Mouse (Mus musculus): ENCODE measurements around the gene Zbtb12. TPM values are rescaled to one million over a fixed set of nuclear protein-coding genes. Genes with fewer than 3 reads are reported as not detected.

The Zbtb12 gene
- polyA plus RNA-seq, 1 experiment from 2014 or later = 1.2 TPM

- H3K27me3 ChIP-seq (ENCODE audit: insufficient read depth, low read length) = no peaks in the 10 kb centered on the region
- no peak for TF ChIP-seq CTCF (IDR thresholded peaks at IDR 0.05; ENCODE audit: low read depth)
- no peak overlapping the region for H3K4me3 ChIP-seq (ENCODE audit: low read depth, low read length)
- H3K9ac ChIP-seq = no peak overlapping the region
- H3K27ac ChIP-seq (ENCODE audit: low read depth) = no peak overlapping the region
- H3K36me3 ChIP-seq (ENCODE audit: insufficient read depth) = no peaks in the 10 kb centered on the region
- WGBS = 81% methylated on average over 12 of the region's 12 CpGs
- DNase-seq (no peak), ATAC-seq (ENCODE audit: insufficient read depth) (no peak)
- H3K9me3 ChIP-seq (ENCODE audit: low read depth, low read length) = no peaks in the 10 kb centered on the region
- no peaks in the 10 kb centered on the region for H3K4me1 ChIP-seq (ENCODE audit: insufficient read depth)
- no peak overlapping the region for H3K4me2 ChIP-seq
Measured at GRCm38 (mm10) chr17:34890074-34890743, 10.9 kb downstream of the Zbtb12 start.

GRCm38 (mm10) chr17:34891377-34891776 is 12.1 kb downstream of the Zbtb12 start:
- no peaks in the 10 kb centered on the region for H3K27me3 ChIP-seq (ENCODE audit: insufficient read depth, low read length)
- H3K4me1 ChIP-seq (ENCODE audit: insufficient read depth) = peaks cover 1% of the 10 kb centered on the region; the same call in 1 of the 2 replicates
- ATAC-seq (ENCODE audit: insufficient read depth) (no peak), DNase-seq (no peak)
- H3K4me3 ChIP-seq (ENCODE audit: low read depth, low read length) = no peak overlapping the region
- H3K27ac ChIP-seq (ENCODE audit: low read depth) = no peak overlapping the region
- H3K9ac ChIP-seq = no peak overlapping the region
- no peak; the same call in 1 of the 2 replicates for TF ChIP-seq CTCF (IDR thresholded peaks at IDR 0.05; ENCODE audit: low read depth)
- 85% methylated on average over 2 of the region's 2 CpGs for WGBS
- no peak overlapping the region for H3K4me2 ChIP-seq
- no peaks in the 10 kb centered on the region for H3K9me3 ChIP-seq (ENCODE audit: low read depth, low read length)
- peaks cover 9% of the 10 kb centered on the region for H3K36me3 ChIP-seq (ENCODE audit: insufficient read depth)

- no peaks in the 10 kb centered on the region for H3K9me3 ChIP-seq (ENCODE audit: low read depth, low read length)
- ATAC-seq (ENCODE audit: insufficient read depth) = no peak
- no peaks in the 10 kb centered on the region for H3K27me3 ChIP-seq (ENCODE audit: insufficient read depth, low read length)
- peaks cover 6% of the 10 kb centered on the region; the same call in 1 of the 2 replicates for H3K4me1 ChIP-seq (ENCODE audit: insufficient read depth)
- peak overlapping the region; percentile 86 for H3K4me2 ChIP-seq
- H3K4me3 ChIP-seq (ENCODE audit: low read depth, low read length) = no peak overlapping the region
- TF ChIP-seq CTCF (IDR thresholded peaks at IDR 0.05; ENCODE audit: low read depth) = no peak
- DNase-seq = no peak
- 64% methylated on average over 12 of the region's 12 CpGs for WGBS
- peak overlapping the region; percentile 92; the same call in 1 of the 2 replicates for H3K27ac ChIP-seq (ENCODE audit: low read depth)
- H3K9ac ChIP-seq = no peak overlapping the region
- peaks cover 12% of the 10 kb centered on the region for H3K36me3 ChIP-seq (ENCODE audit: insufficient read depth)
Measured at GRCm38 (mm10) chr17:34893072-34893824, 14.0 kb downstream of the Zbtb12 start.

- peak; percentile 99 for DNase-seq
- Histone ChIP-seq H3K4me1 (ENCODE audit: insufficient read depth) (peaks cover 6% of the 10 kb centered on the region; the same call in 1 of the 2 replicates), H3K36me3 (ENCODE audit: insufficient read depth) (peaks cover 12% of the 10 kb centered on the region), H3K4me3 (ENCODE audit: low read depth, low read length) (peak overlapping the region; percentile 86), H3K27ac (ENCODE audit: low read depth) (peak overlapping the region; percentile 92), H3K27me3 (ENCODE audit: insufficient read depth, low read length) (no peaks in the 10 kb centered on the region), H3K9me3 (ENCODE audit: low read depth, low read length) (no peaks in the 10 kb centered on the region), H3K9ac (peak overlapping the region; percentile 90), H3K4me2 (peak overlapping the region; percentile 86)
- 1% methylated on average over 39 of the region's 51 CpGs for WGBS
- peak; percentile 18; the same call in 1 of the 2 replicates for TF ChIP-seq CTCF (IDR thresholded peaks at IDR 0.05; ENCODE audit: low read depth)
- peak; percentile 85 for ATAC-seq (ENCODE audit: insufficient read depth)
Measured at GRCm38 (mm10) chr17:34894074-34894597, 14.9 kb downstream of the Zbtb12 start.

- H3K9ac ChIP-seq = peak overlapping the region; percentile 90
- peak overlapping the region; percentile 86 for H3K4me2 ChIP-seq
- TF ChIP-seq CTCF (IDR thresholded peaks at IDR 0.05; ENCODE audit: low read depth) = no peak
- WGBS = 6% methylated on average over 50 of the region's 51 CpGs
- DNase-seq (peak; percentile 53), ATAC-seq (ENCODE audit: insufficient read depth) (peak; percentile 20)
- no peaks in the 10 kb centered on the region for H3K9me3 ChIP-seq (ENCODE audit: low read depth, low read length)
- H3K36me3 ChIP-seq (ENCODE audit: insufficient read depth) = peaks cover 12% of the 10 kb centered on the region
- peak overlapping the region; percentile 92 for H3K27ac ChIP-seq (ENCODE audit: low read depth)
- H3K4me1 ChIP-seq (ENCODE audit: insufficient read depth) = peaks cover 6% of the 10 kb centered on the region; the same call in 1 of the 2 replicates
- H3K27me3 ChIP-seq (ENCODE audit: insufficient read depth, low read length) = no peaks in the 10 kb centered on the region
- H3K4me3 ChIP-seq (ENCODE audit: low read depth, low read length) = peak overlapping the region; percentile 86
Measured at GRCm38 (mm10) chr17:34894801-34895530, 15.7 kb downstream of the Zbtb12 start.

GRCm38 (mm10) chr17:34895724-34896123 is 16.4 kb downstream of the Zbtb12 start:
- DNase-seq = no peak
- ATAC-seq (ENCODE audit: insufficient read depth) = no peak
- Histone ChIP-seq H3K27ac (ENCODE audit: low read depth) (peak overlapping the region; percentile 92; the same call in 1 of the 2 replicates), H3K4me1 (ENCODE audit: insufficient read depth) (peaks cover 11% of the 10 kb centered on the region; the same call in 1 of the 2 replicates), H3K9me3 (ENCODE audit: low read depth, low read length) (no peaks in the 10 kb centered on the region), H3K4me2 (peak overlapping the region; percentile 86), H3K9ac (peak overlapping the region; percentile 90; the same call in 1 of the 2 replicates), H3K4me3 (ENCODE audit: low read depth, low read length) (peak overlapping the region; percentile 86), H3K27me3 (ENCODE audit: insufficient read depth, low read length) (no peaks in the 10 kb centered on the region), H3K36me3 (ENCODE audit: insufficient read depth) (peaks cover 12% of the 10 kb centered on the region)
- WGBS = 89% methylated on average over 15 of the region's 15 CpGs
- TF ChIP-seq CTCF (IDR thresholded peaks at IDR 0.05; ENCODE audit: low read depth) = no peak
